Mouse (Mus musculus): ENCODE measurements around the gene Fn1. TPM values are rescaled to one million over a fixed set of nuclear protein-coding genes. Genes with fewer than 3 reads are reported as not detected.

Fn1 gene
- total RNA-seq, 2 experiments from 2014 or later = 35.2 to 63.1 TPM

- Histone ChIP-seq H3K27ac (no peak overlapping the region), H3K4me3 (no peak overlapping the region)
- TF ChIP-seq CTCF (IDR thresholded peaks at IDR 0.05) = no peak
- intact Hi-C loops (cut with DNase I) = loop anchor here (10.0 kb wide), 1 partner anchor 451 kb away; no protein-coding TSS in a partner anchor
- no peak for DNase-seq
These were observed 21.3 kb upstream of the Fn1 start for GRCm38 (mm10) chr1:71674274-71674673.

GRCm38 (mm10) chr1:71673398-71673910 is 20.5 kb upstream of the Fn1 start:
- Histone ChIP-seq H3K4me3 (no peak overlapping the region), H3K27ac (no peak overlapping the region)
- intact Hi-C loops (cut with DNase I) = loop anchor here (10.0 kb wide), 1 partner anchor 451 kb away; no protein-coding TSS in a partner anchor
- no peak for TF ChIP-seq CTCF (IDR thresholded peaks at IDR 0.05)
- no peak for DNase-seq

GRCm38 (mm10) chr1:71672346-71672745 is 19.3 kb upstream of the Fn1 start:
- Histone ChIP-seq H3K4me3 (no peak overlapping the region), H3K27ac (no peak overlapping the region)
- intact Hi-C loops (cut with DNase I) = loop anchor here (10.0 kb wide), 1 partner anchor 452 kb away; no protein-coding TSS in a partner anchor
- no peak for DNase-seq
- no peak for TF ChIP-seq CTCF (IDR thresholded peaks at IDR 0.05)

- Histone ChIP-seq H3K27ac (no peak overlapping the region), H3K4me3 (no peak overlapping the region)
- DNase-seq = no peak
- TF ChIP-seq CTCF (IDR thresholded peaks at IDR 0.05) = no peak
- intact Hi-C loops (cut with DNase I) = no loop called here
These were observed 10.2 kb upstream of the Fn1 start for GRCm38 (mm10) chr1:71663242-71663641.

GRCm38 (mm10) chr1:71658632-71659031 is 5.6 kb upstream of the Fn1 start:
- TF ChIP-seq CTCF (IDR thresholded peaks at IDR 0.05) = no peak
- no peak for DNase-seq
- intact Hi-C loops (cut with DNase I) = no loop called here
- Histone ChIP-seq H3K4me3 (no peak overlapping the region), H3K27ac (no peak overlapping the region)

GRCm38 (mm10) chr1:71656309-71656708 is 3.3 kb upstream of the Fn1 start:
- Histone ChIP-seq H3K4me3 (no peak overlapping the region), H3K27ac (no peak overlapping the region)
- no peak for DNase-seq
- intact Hi-C loops (cut with DNase I) = no loop called here
- no peak for TF ChIP-seq CTCF (IDR thresholded peaks at IDR 0.05)

- Histone ChIP-seq H3K4me3 (peak overlapping the region; percentile 87), H3K27ac (peak overlapping the region; percentile 86)
- intact Hi-C loops (cut with DNase I) = no loop called here
- TF ChIP-seq CTCF (IDR thresholded peaks at IDR 0.05) = no peak
- DNase-seq = no peak
These were observed 1.2 kb upstream of the Fn1 start for GRCm38 (mm10) chr1:71654221-71654620.

- no peak for DNase-seq
- H3K4me3 ChIP-seq = peak overlapping the region; percentile 87
- TF ChIP-seq CTCF (IDR thresholded peaks at IDR 0.05) = no peak
- intact Hi-C loops (cut with DNase I) = no loop called here
- peak overlapping the region; percentile 86 for H3K27ac ChIP-seq
These were observed 580 bp upstream of the Fn1 start for GRCm38 (mm10) chr1:71653400-71654159.

- intact Hi-C loops (cut with DNase I) = no loop called here
- no peak for DNase-seq
- peak overlapping the region; percentile 87 for H3K4me3 ChIP-seq
- no peak for TF ChIP-seq CTCF (IDR thresholded peaks at IDR 0.05)
- peak overlapping the region; percentile 86 for H3K27ac ChIP-seq
These were observed 1.2 kb downstream of the Fn1 start for GRCm38 (mm10) chr1:71651828-71652227.

- no peak for DNase-seq
- intact Hi-C loops (cut with DNase I) = no loop called here
- Histone ChIP-seq H3K27ac (peak overlapping the region; percentile 86), H3K4me3 (peak overlapping the region; percentile 87)
- TF ChIP-seq CTCF (IDR thresholded peaks at IDR 0.05) = no peak
These were observed 1.7 kb downstream of the Fn1 start for GRCm38 (mm10) chr1:71651315-71651714.

- no peak for TF ChIP-seq CTCF (IDR thresholded peaks at IDR 0.05)
- no peak for DNase-seq
- peak overlapping the region; percentile 86; the same call in 1 of the 2 replicates for H3K27ac ChIP-seq
- peak overlapping the region; percentile 87 for H3K4me3 ChIP-seq
- intact Hi-C loops (cut with DNase I) = no loop called here
These were observed 2.3 kb downstream of the Fn1 start for GRCm38 (mm10) chr1:71650741-71651140.

- H3K27ac ChIP-seq = no peak overlapping the region
- DNase-seq = no peak
- no peak for TF ChIP-seq CTCF (IDR thresholded peaks at IDR 0.05)
- intact Hi-C loops (cut with DNase I) = no loop called here
- H3K4me3 ChIP-seq = no peak overlapping the region
These were observed 4.8 kb downstream of the Fn1 start for GRCm38 (mm10) chr1:71648166-71648565.

GRCm38 (mm10) chr1:71646774-71647173 is 6.2 kb downstream of the Fn1 start:
- Histone ChIP-seq H3K27ac (no peak overlapping the region), H3K4me3 (no peak overlapping the region)
- no peak for DNase-seq
- TF ChIP-seq CTCF (IDR thresholded peaks at IDR 0.05) = no peak
- intact Hi-C loops (cut with DNase I) = no loop called here

- intact Hi-C loops (cut with DNase I) = no loop called here
- H3K4me3 ChIP-seq = no peak overlapping the region
- no peak for DNase-seq
- no peak overlapping the region for H3K27ac ChIP-seq
- TF ChIP-seq CTCF (IDR thresholded peaks at IDR 0.05) = no peak
These were observed 7.0 kb downstream of the Fn1 start for GRCm38 (mm10) chr1:71645999-71646398.
